Mouse (Mus musculus): ENCODE results near the gene Chmp4b. TPM values are rescaled to one million over a fixed set of nuclear protein-coding genes. Genes with fewer than 3 reads are reported as not detected.

The Chmp4b gene
- 14.0 and 14.8 TPM in 2 replicates for polyA plus RNA-seq (2014; fragmentation: Nextera tagmentation; extraction: Ambion mirVana)

DNA sequence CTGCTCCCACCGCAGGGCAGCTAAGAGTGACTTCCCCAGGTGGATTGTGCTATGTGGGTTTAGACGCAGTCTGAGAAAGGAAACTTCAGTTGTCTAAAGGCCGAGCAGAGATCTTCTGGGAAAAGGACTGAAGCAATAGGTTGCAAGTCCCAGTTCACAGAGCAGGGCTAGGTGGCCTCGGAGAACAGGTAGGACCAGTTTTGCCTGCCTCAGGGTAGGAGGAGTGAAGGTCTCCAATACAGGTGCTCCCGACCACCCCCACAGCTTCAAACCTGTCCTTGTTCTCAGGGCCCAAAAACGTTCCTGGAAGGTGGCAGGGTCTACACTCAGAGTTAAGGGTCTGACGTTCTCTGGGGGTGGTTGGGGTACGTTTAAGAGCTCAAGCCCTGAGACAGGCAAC is at the start of gene Chmp4b:
Gene Chmp4b, plus strand, starts transcription at position 343 of the 400 bp plus-strand sequence.
- DNase-seq (ENCODE audit: low spot score) (peak; percentile 60), ATAC-seq (replicated peaks; ENCODE audit: insufficient number of reproducible peaks, low FRiP score, low TSS enrichment, low read depth) (no peak; the same call in 1 of the 2 replicates)
- WGBS: 44% methylated on average over 8 of the region's 8 CpGs
- no peak within 1 kb of the TSS for H3K4me3 ChIP-seq (ENCODE audit: low read depth, low read length)
- H3K27me3 ChIP-seq (ENCODE audit: control insufficient read depth, insufficient read depth, low read length): no peaks in the 10 kb centered on the region
- no peak within 1 kb of the TSS for H3K9ac ChIP-seq (replicated peaks; ENCODE audit: low read length)
- no peak within 1 kb of the TSS for H3K27ac ChIP-seq (replicated peaks; ENCODE audit: low read depth, low read length)
- H3K9me3 ChIP-seq (replicated peaks; ENCODE audit: control insufficient read depth, low read length): no peaks in the 10 kb centered on the region
- H3K4me1 ChIP-seq (ENCODE audit: control insufficient read depth, insufficient read depth, low read length): no peaks in the 10 kb centered on the region
- no peak within 1 kb of the TSS for H3K4me2 ChIP-seq (ENCODE audit: low read depth, low read length)
- H3K36me3 ChIP-seq (replicated peaks; ENCODE audit: control insufficient read depth, insufficient read depth, low read depth, low read length): no peaks in the 10 kb centered on the region

DNA sequence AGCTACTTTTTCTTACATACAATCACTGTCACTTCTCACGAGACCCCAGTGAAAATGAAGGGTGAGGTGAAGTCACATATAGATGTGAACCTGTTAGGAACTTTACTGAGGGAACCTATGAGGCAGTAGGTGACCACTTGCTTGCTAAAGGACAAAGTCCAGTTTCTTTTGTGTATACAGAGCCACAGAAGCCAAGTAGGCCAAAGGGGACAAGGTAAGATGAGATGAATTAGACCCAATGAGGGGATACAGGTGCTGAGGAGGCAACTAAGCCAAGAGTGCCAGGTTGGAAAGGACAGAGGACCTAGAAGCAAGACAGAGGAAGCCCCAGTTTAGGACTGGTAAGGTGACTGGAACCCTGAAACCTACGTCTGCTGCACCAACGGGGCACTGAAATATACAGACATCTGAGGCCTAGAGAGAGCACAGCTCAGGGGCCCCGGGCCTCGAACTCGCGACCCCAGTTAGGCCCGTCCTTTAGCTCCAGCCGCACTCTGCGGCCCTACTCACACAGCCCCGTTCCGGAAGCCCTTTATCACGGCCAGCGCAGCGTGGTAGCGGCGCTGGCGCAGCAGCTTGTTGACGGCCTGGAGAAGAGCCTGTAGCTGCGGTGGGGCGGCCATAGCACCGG is 48.4 kb upstream of the Chmp4b start:
- Histone ChIP-seq H3K4me2 (ENCODE audit: low read depth, low read length) (peak overlapping the region; percentile 68), H3K36me3 (replicated peaks; ENCODE audit: control insufficient read depth, insufficient read depth, low read depth, low read length) (no peaks in the 10 kb centered on the region), H3K9ac (replicated peaks; ENCODE audit: low read length) (peak overlapping the region; percentile 75), H3K4me3 (ENCODE audit: low read depth, low read length) (peak overlapping the region; percentile 70), H3K27me3 (ENCODE audit: control insufficient read depth, insufficient read depth, low read length) (no peaks in the 10 kb centered on the region), H3K4me1 (ENCODE audit: control insufficient read depth, insufficient read depth, low read length) (no peaks in the 10 kb centered on the region), H3K9me3 (replicated peaks; ENCODE audit: control insufficient read depth, low read length) (no peaks in the 10 kb centered on the region), H3K27ac (replicated peaks; ENCODE audit: low read depth, low read length) (no peak overlapping the region)
- WGBS: 23% methylated on average over 22 of the region's 22 CpGs
- DNase-seq (ENCODE audit: low spot score): no peak
- no peak for ATAC-seq (replicated peaks; ENCODE audit: insufficient number of reproducible peaks, low FRiP score, low TSS enrichment, low read depth)

DNA sequence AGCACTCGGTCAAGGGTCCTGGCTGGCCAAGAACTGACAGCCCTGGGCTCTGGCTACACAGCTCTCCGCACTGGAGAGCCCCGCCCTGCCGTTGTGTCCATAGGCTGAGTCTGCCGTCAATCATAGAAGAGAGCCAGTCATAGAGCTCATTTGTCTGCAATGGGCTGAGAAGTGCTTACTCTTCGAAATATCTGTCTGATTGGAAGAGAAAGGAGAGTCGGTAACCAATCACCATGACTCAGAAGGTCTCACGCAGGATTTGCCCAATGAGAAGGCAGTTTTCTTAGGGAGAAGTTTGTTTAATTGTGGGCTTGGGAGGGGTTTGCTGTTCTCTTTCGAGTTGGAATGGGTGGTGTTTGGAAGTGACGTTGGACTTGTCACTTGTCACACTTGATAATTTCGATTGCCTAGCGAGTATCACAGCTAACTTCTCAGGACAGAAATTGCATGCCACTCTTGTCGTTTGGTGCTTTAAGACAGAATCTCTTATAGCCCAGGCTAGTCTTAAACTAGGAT is 47.8 kb upstream of the Chmp4b start, which contains the start of gene Pxmp4:
Gene Pxmp4, minus strand, starts transcription at position 71 of the 516 bp plus-strand sequence.
- H3K27ac ChIP-seq (replicated peaks; ENCODE audit: low read depth, low read length): no peak within 1 kb of the TSS
- no peaks in the 10 kb centered on the region for H3K4me1 ChIP-seq (ENCODE audit: control insufficient read depth, insufficient read depth, low read length)
- WGBS: under 1% methylated on average over 13 of the region's 13 CpGs

DNA sequence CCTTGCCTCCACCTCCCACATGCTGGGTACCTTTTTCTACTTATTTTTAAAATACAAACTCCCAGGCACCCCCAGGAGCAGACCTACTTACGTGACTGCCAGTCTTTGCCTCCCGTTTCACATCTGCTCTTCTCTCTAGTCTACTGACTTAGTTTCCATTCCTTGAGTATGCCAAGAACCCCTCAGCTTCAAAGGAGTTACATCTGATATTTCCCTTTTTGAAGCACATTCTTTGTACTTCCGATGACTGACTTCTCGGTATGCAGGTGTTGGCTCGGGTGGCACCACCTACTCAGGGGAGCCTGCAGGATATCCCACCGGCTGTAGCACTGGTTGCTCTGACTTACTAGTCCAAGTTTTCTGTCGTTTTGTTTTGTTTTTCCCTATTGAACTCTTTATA is 47.3 kb upstream of the Chmp4b start:
- H3K27ac ChIP-seq (replicated peaks; ENCODE audit: low read depth, low read length): no peak overlapping the region
- ATAC-seq (replicated peaks; ENCODE audit: insufficient number of reproducible peaks, low FRiP score, low TSS enrichment, low read depth): no peak
- H3K4me3 ChIP-seq (ENCODE audit: low read depth, low read length): peak overlapping the region; percentile 18
- no peaks in the 10 kb centered on the region for H3K4me1 ChIP-seq (ENCODE audit: control insufficient read depth, insufficient read depth, low read length)
- peak overlapping the region; percentile 39 for H3K4me2 ChIP-seq (ENCODE audit: low read depth, low read length)
- H3K36me3 ChIP-seq (replicated peaks; ENCODE audit: control insufficient read depth, insufficient read depth, low read depth, low read length): no peaks in the 10 kb centered on the region
- DNase-seq (ENCODE audit: low spot score): no peak
- no peaks in the 10 kb centered on the region for H3K9me3 ChIP-seq (replicated peaks; ENCODE audit: control insufficient read depth, low read length)
- H3K9ac ChIP-seq (replicated peaks; ENCODE audit: low read length): no peak overlapping the region
- WGBS: 37% methylated on average over 7 of the region's 7 CpGs
- H3K27me3 ChIP-seq (ENCODE audit: control insufficient read depth, insufficient read depth, low read length): no peaks in the 10 kb centered on the region

More for the DNA sequence above, 47.8 kb upstream of the Chmp4b start, which contains the start of gene Pxmp4:
- no peaks in the 10 kb centered on the region for H3K36me3 ChIP-seq (replicated peaks; ENCODE audit: control insufficient read depth, insufficient read depth, low read depth, low read length)
- ATAC-seq (replicated peaks; ENCODE audit: insufficient number of reproducible peaks, low FRiP score, low TSS enrichment, low read depth): peak; percentile 100
- peak within 1 kb of the TSS; percentile 70 for H3K4me3 ChIP-seq (ENCODE audit: low read depth, low read length)
- no peaks in the 10 kb centered on the region for H3K27me3 ChIP-seq (ENCODE audit: control insufficient read depth, insufficient read depth, low read length)
- H3K9me3 ChIP-seq (replicated peaks; ENCODE audit: control insufficient read depth, low read length): no peaks in the 10 kb centered on the region
- H3K4me2 ChIP-seq (ENCODE audit: low read depth, low read length): peak within 1 kb of the TSS; percentile 68
- H3K9ac ChIP-seq (replicated peaks; ENCODE audit: low read length): peak within 1 kb of the TSS; percentile 75
- DNase-seq (ENCODE audit: low spot score): peak; percentile 97

DNA sequence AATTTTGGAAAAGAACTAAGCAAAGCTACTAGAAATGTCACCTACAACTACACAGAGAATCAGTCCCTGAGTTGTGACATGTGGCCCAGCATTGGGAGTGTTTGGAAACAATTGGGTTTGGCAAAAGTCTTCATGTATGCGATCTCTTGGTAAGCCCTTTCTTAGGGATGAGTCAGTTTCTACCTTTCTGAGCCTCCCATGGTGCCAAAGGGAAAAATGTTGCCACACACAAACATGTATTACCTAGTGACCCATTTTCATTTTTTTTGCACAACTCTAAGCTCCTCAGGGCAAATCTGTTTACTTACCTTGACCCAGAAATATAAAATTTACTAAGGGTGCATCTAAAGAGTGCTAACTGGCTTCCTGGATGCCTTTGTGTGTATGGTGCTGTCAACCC is 44.5 kb upstream of the Chmp4b start:
- 90% methylated on average over 1 of the region's 1 CpGs for WGBS
- H3K4me2 ChIP-seq (ENCODE audit: low read depth, low read length): no peak overlapping the region
- ATAC-seq (replicated peaks; ENCODE audit: insufficient number of reproducible peaks, low FRiP score, low TSS enrichment, low read depth) (no peak), DNase-seq (ENCODE audit: low spot score) (no peak)
- no peaks in the 10 kb centered on the region for H3K4me1 ChIP-seq (ENCODE audit: control insufficient read depth, insufficient read depth, low read length)
- no peaks in the 10 kb centered on the region for H3K27me3 ChIP-seq (ENCODE audit: control insufficient read depth, insufficient read depth, low read length)
- no peak overlapping the region for H3K4me3 ChIP-seq (ENCODE audit: low read depth, low read length)
- H3K9ac ChIP-seq (replicated peaks; ENCODE audit: low read length): no peak overlapping the region
- no peaks in the 10 kb centered on the region for H3K9me3 ChIP-seq (replicated peaks; ENCODE audit: control insufficient read depth, low read length)
- no peaks in the 10 kb centered on the region for H3K36me3 ChIP-seq (replicated peaks; ENCODE audit: control insufficient read depth, insufficient read depth, low read depth, low read length)
- H3K27ac ChIP-seq (replicated peaks; ENCODE audit: low read depth, low read length): no peak overlapping the region

DNA sequence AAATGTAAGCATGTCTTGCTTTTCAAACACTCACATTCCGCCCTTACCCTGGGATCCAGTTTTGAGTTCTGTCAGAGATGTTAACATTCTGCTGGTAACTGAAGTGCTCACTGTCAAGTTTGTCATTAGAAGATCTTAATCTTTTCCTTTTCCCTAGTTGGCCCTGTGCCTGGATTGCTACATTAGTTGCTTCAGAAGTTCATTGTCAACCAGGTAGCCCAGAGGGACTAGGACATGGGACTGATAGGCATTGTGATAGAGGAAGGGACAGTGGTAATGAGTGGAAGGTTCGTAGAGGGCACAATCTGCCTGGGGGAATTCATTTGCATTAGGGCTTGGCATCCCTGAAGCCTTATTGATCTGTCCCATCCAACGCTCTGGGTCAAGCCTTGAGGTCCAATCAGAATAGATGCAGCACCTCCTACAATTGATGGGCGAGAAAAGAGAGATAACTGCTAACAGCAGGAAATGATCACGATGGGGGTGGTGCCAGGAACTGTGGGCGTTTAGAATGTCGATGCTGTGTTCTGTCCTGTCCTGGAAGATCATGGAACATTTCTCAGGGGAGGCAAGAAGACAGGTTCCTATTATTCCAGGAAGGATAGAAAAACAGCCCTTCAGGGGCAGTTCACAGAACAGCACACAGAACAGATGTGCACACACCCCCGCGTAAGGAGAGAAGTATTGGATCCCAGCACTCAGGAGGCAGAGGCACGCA is 42.3 kb upstream of the Chmp4b start:
- no peaks in the 10 kb centered on the region for H3K27me3 ChIP-seq (ENCODE audit: control insufficient read depth, insufficient read depth, low read length)
- H3K4me3 ChIP-seq (ENCODE audit: low read depth, low read length): no peak overlapping the region
- H3K9me3 ChIP-seq (replicated peaks; ENCODE audit: control insufficient read depth, low read length): no peaks in the 10 kb centered on the region
- ATAC-seq (replicated peaks; ENCODE audit: insufficient number of reproducible peaks, low FRiP score, low TSS enrichment, low read depth) (no peak), DNase-seq (ENCODE audit: low spot score) (no peak)
- no peak overlapping the region for H3K4me2 ChIP-seq (ENCODE audit: low read depth, low read length)
- H3K36me3 ChIP-seq (replicated peaks; ENCODE audit: control insufficient read depth, insufficient read depth, low read depth, low read length): no peaks in the 10 kb centered on the region
- no peak overlapping the region for H3K27ac ChIP-seq (replicated peaks; ENCODE audit: low read depth, low read length)
- no peak overlapping the region for H3K9ac ChIP-seq (replicated peaks; ENCODE audit: low read length)
- WGBS: 60% methylated on average over 10 of the region's 10 CpGs
- no peaks in the 10 kb centered on the region for H3K4me1 ChIP-seq (ENCODE audit: control insufficient read depth, insufficient read depth, low read length)

DNA sequence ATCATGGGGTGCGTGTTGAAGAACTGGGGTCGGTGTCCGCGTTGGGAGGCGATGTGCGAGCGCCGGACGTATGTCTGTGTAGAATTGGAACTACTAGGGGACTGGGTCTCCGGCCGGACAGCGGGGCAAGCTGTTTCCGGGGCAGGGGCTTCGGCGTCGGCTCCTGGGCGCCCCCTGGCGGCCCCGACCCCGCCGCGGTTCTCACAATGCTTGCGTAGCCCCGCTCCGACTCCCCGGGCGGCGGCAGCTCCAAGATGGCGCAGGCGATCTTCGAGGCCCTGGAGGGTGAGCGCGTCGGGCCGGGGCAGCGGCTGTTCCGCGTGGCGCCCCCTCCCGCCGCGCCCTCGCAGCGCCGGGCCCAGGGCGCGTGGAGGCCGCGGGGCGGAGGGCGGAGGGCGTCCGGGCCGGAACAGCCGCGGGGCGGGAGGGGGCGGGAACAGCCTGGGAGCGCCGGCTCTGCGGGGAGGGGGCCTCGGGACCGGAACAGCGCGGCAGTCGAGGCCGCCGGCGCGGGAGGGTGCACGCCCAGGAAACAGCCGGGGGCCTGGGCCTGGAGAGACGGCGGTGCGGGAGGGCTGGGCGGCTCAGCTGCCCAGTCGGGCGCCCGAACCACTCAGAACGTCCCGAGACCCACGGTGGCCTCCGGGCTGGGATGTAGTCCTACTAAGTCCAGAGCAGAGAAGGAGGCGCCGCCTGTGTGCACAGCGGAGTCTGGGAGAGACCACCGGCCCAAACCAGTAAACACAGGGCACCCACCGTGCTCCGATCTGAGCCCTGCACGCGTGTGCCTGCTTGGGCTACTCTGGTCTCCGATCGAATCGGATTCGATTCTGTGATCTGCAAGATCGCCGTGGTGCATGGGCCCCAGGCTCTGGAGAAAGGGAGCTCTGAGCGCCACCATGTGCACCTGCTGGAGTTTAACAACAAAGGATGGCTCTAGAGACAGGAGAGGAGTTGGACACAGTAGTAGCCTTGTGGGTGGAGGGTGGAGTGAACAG is 38.1 kb upstream of the Chmp4b start, which contains the start of the genes Zfp341 and 4930519P11Rik:
Gene Zfp341, plus strand, starts transcription at position 180 of the 998 bp plus-strand sequence.
Gene 4930519P11Rik, minus strand, starts transcription at position 320 of the 998 bp plus-strand sequence.
- peak within 1 kb of the TSS; percentile 83 for H3K4me2 ChIP-seq (ENCODE audit: low read depth, low read length)
- H3K27ac ChIP-seq (replicated peaks; ENCODE audit: low read depth, low read length): peak within 1 kb of the TSS; percentile 91
- H3K4me3 ChIP-seq (ENCODE audit: low read depth, low read length): peak within 1 kb of the TSS; percentile 57
- H3K4me1 ChIP-seq (ENCODE audit: control insufficient read depth, insufficient read depth, low read length): no peaks in the 10 kb centered on the region
- DNase-seq (ENCODE audit: low spot score) (peak; percentile 94), ATAC-seq (replicated peaks; ENCODE audit: insufficient number of reproducible peaks, low FRiP score, low TSS enrichment, low read depth) (peak; percentile 92)
- no peaks in the 10 kb centered on the region for H3K27me3 ChIP-seq (ENCODE audit: control insufficient read depth, insufficient read depth, low read length)
- H3K9me3 ChIP-seq (replicated peaks; ENCODE audit: control insufficient read depth, low read length): no peaks in the 10 kb centered on the region
- peak within 1 kb of the TSS; percentile 87 for H3K9ac ChIP-seq (replicated peaks; ENCODE audit: low read length)
- under 1% methylated on average over 69 of the region's 98 CpGs for WGBS
- H3K36me3 ChIP-seq (replicated peaks; ENCODE audit: control insufficient read depth, insufficient read depth, low read depth, low read length): no peaks in the 10 kb centered on the region
